Mouse (Mus musculus) mouse trophoblast stem cell (cell line): ENCODE measurements around the gene Rbm39.
"Not testable (repeated sequence)": the region's sequence is repeated elsewhere in the genome, so short reads cannot be mapped to it uniquely, and the experiment has no call there.

ENCODE experiments used
- in situ Hi-C, 2 experiments: fragments of 300-500 bp; cut with MseI, MboI; formaldehyde crosslinking; loops; 2 replicates in 1 of 2; 3 replicates in 1 of 2; pipeline ENCODE4 v1.15.1; 2025

Gene Rbm39

GRCm38 (mm10) chr2:156180824-156181590 is 969 bp upstream of the Rbm39 start:
- in situ Hi-C loops, result no loop called here

- in situ Hi-C loops, result no loop called here
Measured at GRCm38 (mm10) chr2:156179796-156180093, 293 bp downstream of the Rbm39 start.

- in situ Hi-C loops, result no loop called here
Measured at GRCm38 (mm10) chr2:156179046-156179795, 817 bp downstream of the Rbm39 start.

GRCm38 (mm10) chr2:156177651-156178050 is 2.4 kb downstream of the Rbm39 start:
- in situ Hi-C loops, result no loop called here

- in situ Hi-C loops, result no loop called here
Measured at GRCm38 (mm10) chr2:156177079-156177478, 3.0 kb downstream of the Rbm39 start.

- in situ Hi-C loops, result no loop called here
Measured at GRCm38 (mm10) chr2:156166557-156166956, 13.5 kb downstream of the Rbm39 start.

- in situ Hi-C loops, result no loop called here
Measured at GRCm38 (mm10) chr2:156165478-156165877, 14.6 kb downstream of the Rbm39 start.

- in situ Hi-C loops, result no loop called here
Measured at GRCm38 (mm10) chr2:156151538-156151937, 28.5 kb downstream of the Rbm39 start.

- in situ Hi-C loops, result no loop called here
Measured at GRCm38 (mm10) chr2:156147316-156147915, 32.6 kb downstream of the Rbm39 start.

- in situ Hi-C loops, result no loop called here
Measured at GRCm38 (mm10) chr2:156146272-156146989, 33.6 kb downstream of the Rbm39 start.

GRCm38 (mm10) chr2:156145486-156146130 is 34.4 kb downstream of the Rbm39 start:
- in situ Hi-C loops, result no loop called here

GRCm38 (mm10) chr2:156143953-156144724 is 35.9 kb downstream of the Rbm39 start, which contains the start of the genes Romo1 and Nfs1:
Romo1 (plus strand) TSS chr2:156144039.
Nfs1 (minus strand) TSS chr2:156144186.
- in situ Hi-C loops, result no loop called here

- in situ Hi-C loops, result no loop called here
Measured at GRCm38 (mm10) chr2:156143367-156143766, 36.7 kb downstream of the Rbm39 start.

GRCm38 (mm10) chr2:156142820-156143219 is 37.2 kb downstream of the Rbm39 start:
- in situ Hi-C loops, result no loop called here

GRCm38 (mm10) chr2:156135695-156136094 is 44.3 kb downstream of the Rbm39 start:
- in situ Hi-C loops, result no loop called here

GRCm38 (mm10) chr2:156134161-156134560 is 45.9 kb downstream of the Rbm39 start:
- in situ Hi-C loops, result no loop called here

- in situ Hi-C loops, result no loop called here
Measured at GRCm38 (mm10) chr2:156126992-156127391, 53.0 kb downstream of the Rbm39 start, which contains the start of gene Gm28036. Gm28036 (minus strand) TSS chr2:156127092.

GRCm38 (mm10) chr2:156123731-156124130 is 56.3 kb downstream of the Rbm39 start:
- in situ Hi-C loops, result no loop called here

GRCm38 (mm10) chr2:156119566-156119965 is 60.5 kb downstream of the Rbm39 start:
- in situ Hi-C loops, result no loop called here

- in situ Hi-C loops, result not testable (repeated sequence)
Measured at GRCm38 (mm10) chr2:156112080-156112423, 68.0 kb downstream of the Rbm39 start.
